Mouse (Mus musculus): ENCODE measurements at regions not wholly inside any gene's neighbourhood (a gene's known extent, or its start where the extent isn't known, plus 50 kb on each side); places are given as distances from the start of the nearest gene placed in this dataset.

DNA sequence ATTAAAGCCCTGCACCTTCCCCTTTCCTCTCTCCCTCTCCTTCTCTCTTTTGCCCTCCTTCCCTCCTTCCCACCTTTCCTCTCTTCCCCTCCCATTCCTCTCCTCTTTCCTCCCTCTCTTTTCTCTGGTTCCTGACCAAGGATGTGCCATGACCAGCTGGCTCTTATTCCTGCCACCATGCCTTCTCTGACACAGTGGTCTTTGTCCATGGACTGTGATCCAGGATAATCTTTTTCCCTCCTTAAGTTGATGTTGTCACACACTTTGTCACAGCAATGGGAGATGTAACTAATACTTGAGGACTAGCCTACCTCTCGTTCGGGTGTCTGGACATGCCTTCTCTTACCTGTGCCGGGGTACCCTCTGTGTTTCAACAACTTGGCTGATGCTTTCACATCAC is 86.4 kb downstream of the Anapc4 start:
- DNase-seq, result no peak

DNA sequence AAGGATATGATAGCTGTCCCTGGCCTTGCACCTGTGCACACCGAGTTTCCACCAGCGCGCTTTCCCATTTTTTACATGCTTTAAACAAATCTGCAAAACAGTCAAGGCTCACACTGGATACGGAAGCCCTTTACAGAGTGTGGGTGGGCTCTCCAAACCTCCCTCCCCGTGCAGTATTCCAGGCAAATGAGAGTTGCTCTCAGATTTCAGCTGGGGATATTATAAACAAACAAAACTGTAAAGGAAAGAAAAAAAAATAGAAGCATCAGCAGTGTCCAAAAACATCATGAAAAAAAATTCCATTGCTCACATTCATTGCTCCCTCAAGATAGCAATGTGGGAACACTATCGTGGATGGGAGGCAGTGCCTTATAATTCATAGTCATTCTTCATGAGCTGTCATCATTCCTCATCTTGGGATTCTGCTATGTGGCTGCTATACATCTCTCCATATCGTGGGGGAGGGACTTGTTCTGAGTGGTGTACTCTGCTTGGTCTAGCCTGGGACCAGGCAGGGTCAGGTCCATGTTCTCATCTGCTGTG is 87.0 kb downstream of the Anapc4 start:
- no peak for DNase-seq

DNA sequence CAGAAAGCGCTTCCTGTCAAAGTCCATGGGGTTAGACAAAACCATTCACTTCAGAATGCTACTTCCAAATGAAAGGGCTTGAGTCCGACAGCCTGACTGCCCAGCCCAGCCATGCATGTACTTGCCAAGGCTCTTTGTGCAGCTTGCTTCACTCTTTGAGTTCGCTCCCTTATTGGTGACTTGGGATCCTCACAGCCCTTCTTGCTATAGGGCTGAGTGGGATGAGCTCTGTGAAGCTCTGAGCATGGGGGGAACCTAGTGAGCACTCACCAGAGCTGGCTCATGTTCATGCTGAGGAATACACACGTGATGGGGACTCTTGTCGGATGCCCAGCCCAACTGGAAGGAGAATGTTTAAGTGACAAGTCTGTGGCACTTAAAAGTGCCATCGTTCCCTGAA is 91.2 kb downstream of the Anapc4 start:
- no peak for DNase-seq

DNA sequence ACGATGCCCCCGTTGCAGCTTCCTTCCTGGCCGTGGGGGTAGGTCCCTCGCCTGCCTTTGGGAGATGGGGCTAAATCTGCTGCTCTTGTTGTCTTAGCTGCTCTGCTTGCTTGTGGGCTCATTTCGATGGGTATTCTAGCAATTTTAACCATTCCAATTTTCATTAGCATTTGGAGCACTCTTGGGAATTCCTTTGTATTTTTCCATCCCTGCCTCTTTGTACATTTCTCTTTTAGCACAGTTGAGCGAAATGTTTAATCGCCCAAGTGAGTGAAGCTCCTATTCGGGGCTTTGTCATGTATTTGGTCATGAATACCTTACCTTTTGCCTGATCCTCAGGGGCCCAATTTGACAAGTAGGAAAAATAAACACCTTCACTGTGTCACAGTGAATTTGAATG is 95.9 kb downstream of the Anapc4 start:
- DNase-seq, result no peak

DNA sequence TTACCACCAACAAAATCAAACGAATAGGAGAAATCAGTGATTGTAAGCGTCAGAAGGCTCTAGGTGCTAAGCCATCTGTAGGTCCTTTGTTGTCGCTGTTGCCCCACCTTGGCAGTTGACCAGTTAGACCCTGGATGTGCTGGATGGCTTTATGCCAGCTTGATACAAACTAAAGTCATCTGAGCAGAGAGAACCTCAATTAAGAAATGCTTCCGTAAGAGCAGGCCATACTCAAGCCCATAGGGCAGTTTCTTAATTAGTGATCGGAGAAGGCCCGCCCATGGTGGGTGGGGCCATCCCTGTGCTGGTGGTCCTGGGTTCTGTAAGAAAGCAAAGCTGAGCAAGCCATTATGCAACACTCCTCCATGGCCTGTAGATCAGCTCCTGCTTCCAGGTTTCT is 99.5 kb downstream of the Anapc4 start:
- DNase-seq, result no peak

DNA sequence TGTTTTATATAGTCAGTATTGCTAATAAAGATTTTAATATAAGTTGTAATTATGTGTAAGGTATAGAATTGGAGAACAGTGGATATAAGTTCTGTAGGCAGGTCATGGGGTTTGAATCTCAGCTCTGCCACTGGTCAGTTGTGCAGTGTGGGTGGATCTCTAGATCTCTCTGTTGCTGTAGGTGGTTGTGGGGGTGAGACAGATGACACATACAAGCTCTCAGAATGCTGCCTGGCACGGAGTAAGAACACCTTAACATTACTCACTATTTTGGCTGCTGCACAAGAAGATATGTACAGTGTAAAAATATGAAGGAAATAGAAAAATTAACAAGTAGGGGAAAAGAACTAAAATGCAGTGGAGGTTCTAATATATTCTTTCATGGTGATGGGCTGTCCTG is 100.3 kb upstream of the Slc34a2 start:
- DNase-seq, result no peak

DNA sequence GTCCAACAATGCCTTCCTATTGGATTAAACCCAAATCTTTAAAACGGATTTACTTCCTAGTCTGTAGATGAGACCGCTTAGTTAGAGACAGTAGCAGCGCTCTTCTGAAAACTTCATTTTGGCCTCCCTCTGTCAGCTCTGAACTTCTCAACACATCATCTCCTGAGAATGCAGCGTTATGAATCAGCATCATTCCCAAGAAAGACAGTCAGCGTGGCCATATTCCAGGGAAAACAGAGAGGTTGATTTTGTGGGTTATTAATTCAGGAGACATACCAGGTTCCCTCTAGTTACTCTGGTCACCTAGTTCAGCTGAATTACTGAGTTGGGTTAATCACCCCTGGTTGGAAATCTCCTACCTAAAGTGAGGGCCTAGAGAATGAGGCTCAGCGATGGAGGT is 97.9 kb upstream of the Slc34a2 start:
- no peak for DNase-seq

DNA sequence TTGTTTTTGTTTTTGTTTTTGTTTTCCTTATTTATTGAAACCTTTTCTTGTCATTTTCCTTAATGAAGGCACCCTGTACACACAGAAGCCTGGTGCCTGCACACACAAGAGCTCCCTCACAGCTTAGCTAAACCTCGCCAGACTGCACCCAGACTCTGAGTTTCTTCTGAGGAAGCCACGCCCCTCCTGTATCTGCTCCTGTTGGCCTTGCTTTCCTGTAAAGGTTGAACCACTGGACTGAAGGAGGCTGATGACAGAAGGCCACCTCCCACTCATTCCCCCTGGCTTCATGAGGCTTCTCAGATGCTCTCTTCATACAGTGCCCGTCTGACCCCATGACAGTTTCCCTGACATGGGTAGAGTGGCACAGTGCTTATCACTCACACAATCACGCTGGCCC is 97.2 kb upstream of the Slc34a2 start:
- no peak for DNase-seq

DNA sequence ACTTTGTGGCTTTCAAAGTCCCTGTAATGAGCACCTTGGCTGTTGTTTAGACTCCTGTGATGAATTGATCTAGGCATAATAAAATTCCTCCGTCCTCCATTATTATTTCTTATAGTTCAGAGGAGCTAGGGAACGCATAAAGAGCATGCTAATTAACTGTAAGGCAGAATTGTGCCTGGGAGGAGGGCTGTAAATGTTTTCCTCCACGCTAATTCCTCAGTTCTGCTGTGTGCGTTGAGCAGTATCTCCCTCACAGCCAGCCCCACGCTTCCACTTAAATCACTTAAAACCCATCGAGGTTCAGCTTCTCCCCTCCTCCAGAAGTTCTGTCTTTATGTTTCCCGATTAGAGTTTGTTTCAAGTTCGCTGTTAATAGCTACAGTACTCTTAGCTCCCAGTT is 84.0 kb upstream of the Slc34a2 start:
- DNase-seq, result no peak

DNA sequence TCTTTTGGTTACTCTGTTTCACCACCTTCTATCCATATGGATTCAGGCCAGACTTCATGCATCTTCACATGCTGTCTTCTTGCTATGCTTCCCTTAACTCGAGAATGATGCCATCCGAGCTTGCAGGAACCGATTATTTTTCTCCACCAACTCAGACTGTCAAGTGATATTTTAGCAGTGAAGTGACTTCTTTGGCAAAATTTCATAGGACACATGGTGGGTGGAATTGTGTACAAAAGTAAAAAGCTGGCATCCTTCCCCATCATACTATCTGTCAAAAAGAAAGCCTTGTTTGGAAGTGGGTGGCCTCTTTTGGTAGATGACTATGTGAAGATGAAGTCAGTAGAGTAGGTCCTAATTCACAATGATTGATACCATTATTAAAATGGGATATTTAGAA is 83.2 kb upstream of the Slc34a2 start:
- no peak for DNase-seq

DNA sequence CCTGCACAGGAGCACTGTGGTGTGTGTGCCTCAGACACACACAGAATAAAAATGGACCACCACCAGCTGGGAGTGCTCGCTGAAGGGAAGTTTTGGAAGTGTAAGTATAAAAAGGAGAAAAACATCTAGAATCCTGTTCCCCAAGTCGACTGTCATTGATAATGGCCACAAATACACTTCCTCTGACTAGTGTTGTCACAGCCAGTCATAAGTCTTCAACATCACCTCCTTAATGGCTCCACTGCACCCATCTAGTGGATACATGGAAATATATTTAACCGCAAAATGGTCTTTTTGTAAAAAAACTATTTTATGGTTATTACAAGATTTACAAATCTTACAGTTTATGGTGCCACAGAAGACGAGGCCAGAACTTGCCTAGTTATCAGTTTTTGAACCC is 73.7 kb upstream of the Slc34a2 start:
- DNase-seq, result no peak

DNA sequence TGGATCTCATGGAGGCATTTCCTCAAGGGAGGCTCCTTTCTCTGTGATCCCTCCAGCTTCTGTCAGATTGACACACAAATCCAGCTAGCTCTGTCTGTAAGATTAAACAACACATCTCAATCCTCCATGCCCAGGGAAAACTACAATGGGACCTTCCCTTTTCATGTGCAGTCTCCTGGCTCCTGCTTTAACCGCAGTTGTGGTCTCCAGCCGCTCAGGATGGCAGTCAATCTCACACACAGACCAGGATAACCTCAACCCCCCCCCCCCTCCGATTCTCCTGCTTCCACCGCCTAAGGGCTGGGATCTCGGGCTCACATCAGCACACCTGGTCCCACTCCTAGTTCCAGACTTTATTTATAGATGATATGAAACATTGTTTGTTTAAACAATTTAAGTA is 66.1 kb upstream of the Slc34a2 start:
- DNase-seq, result no peak

DNA sequence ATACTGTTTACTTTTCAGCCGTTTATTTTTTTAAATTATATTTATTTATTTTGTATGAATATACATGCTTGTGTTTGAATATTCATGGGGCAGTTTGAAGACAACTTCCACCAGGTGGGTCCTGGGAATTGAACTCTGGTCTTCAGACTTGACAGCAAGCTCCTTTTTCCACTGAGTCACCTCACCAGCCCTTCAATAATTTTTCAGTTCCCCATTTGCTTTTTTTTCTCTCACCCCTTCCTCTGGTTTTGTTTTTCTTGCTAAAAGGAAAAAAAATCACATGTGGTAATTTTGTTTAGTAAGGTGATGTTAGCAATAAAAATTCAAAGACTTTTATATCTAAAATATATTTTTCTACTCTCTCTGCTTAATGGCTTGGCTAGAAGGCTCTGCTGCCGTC is 64.9 kb upstream of the Slc34a2 start:
- no peak for DNase-seq

DNA sequence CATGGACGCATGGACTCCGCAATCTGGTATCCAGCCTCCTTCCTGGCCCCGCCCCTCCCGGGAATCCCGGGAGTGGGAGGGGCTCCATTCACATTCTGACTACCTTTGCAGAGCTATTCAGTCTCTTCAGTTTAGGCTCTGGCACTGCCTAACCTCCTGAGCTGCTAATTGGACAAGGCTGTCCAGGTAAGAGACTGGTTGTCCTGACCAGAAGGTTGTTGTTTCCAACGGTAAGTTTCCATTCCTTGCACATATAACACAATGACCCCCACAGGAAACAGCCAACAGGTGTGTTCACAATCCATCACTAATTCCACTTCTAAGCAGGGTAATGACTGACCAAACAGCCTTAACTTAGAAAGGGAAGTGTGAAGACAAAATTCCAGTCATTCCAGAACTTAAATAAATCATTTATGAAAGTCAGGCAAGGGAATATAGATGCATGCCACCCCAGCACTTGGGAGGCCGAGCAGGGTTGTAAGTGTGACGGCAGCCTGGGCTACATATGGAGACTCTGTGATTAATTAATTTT is 62.3 kb upstream of the Slc34a2 start:
- no peak for DNase-seq

DNA sequence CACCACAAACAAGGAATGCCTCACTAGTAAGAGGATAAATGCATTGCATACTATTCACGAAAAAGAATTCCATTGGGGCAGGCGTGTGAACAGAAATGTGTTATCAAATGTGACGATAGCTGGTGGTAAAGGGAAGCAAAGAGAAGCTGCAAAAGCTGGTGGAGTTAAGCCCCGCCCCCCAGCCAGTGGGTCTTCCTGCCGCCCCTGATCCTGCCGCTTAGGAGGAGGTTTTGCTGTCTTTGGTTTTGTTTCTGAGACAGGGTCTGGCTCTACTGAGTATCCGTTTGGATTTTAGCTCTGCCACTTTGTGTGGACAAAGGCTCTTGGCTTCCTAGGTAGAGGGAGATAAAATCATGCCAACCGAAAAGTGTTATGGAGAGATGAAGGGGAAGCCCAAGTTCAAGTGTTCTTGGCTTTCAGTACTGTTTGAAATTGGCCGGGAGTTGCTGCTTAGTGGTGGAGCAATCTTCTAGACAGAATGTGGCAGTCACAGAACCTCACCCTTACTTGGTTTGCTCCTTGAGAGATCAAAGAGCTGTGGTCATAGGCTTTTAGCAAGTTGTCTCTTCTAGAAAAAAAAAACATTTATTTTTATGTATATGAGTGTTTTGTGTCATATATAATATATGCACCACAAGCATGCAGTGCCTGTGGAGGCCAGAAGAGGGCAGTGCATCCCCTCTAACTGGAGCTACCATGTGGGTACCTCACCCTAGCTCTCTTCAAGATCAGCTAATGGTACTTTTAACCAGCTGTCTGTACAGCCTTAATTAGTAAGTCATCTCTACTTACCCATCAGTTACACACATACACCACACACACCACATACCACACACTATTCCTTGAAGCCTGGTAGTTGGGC is 59.8 kb upstream of the Slc34a2 start:
- DNase-seq, result peak; percentile 36

DNA sequence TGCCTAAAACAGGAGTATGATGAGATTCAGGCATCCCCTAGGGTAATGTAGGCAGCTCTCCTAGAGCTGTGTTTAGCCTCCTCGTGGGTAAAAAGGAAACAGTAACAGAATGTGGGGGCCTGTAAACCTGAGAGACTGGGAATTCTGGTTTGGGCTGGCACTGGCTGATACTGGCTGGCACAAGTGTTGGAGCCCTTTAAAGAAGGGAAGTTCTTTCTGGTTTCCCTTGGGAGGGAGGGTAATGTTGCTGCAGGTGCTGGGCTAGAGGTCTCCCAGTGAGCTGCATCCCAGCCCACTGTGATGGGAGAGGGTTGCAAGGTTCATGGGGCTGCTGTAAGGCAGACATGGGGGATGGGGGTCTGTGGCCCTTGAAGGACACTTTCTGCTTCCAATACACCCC is 58.4 kb upstream of the Slc34a2 start:
- no peak for DNase-seq

DNA sequence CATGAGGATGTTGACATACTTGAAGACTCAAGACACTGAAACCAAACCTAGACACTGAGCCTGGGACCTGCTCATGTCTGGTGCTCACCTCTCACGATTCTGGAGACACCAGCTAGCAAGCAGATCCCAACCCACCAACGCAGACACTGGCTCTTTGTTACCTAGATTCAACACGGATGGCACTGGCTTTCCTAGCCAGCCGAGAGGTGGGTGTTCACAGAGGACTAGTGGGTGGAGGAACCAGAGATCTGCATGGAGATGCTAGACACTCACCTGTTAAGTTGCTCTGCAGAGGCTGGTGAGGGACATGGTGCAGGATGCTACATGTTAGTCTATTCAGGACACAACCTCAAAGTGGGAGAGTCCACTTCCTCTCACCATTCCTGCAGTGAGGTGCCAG is 55.8 kb upstream of the Slc34a2 start:
- DNase-seq, result no peak

DNA sequence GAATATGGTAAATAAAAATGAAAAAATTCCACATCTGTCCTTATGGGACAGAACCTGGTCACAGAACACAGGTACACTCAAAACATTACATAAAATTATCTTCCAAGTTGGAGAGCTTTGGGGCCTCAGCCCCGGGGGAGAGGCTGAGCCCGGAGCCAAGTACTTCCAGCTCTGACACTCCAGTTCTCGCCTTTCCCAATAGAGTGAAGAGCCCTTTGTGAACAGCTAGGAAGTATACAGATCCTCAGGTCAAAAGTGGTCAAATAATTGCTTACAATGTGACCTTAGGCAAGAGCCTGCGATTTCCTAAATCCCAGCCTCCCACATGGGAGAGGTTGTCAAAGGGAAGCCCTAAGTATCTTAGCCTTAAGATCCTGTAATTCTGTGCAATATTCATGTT is 55.1 kb upstream of the Slc34a2 start:
- no peak for DNase-seq

Data from right cerebral cortex, postnatal 4 days (tissue).